Mouse (Mus musculus): ENCODE results near the gene Rprd1b. TPM values are rescaled to one million over a fixed set of nuclear protein-coding genes. Genes with fewer than 3 reads are reported as not detected.

The Rprd1b gene
- polyA plus RNA-seq, 1 experiment, result 17.5 TPM

DNA sequence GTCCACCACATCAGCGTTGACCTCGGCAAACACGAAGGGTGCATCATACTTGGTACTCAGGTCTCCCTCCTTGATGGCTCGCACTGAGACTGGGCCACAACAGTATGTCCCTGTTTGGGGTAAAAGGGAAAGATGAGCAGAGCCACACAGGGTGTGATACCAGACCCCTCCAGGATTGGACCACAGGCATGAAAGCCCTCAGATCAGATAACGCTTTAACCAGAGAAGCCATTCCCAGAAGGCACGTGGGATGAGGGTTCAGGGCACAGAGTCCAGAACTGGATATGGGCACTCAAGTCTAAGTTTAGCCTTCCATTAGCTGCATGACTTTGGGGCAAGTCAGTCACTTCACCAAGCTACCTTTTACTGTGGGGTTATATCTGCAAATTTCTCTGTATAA is 98.9 kb downstream of the Rprd1b start:
- WGBS, result 85% methylated on average over 6 of the region's 6 CpGs
- Histone ChIP-seq H3K27me3 (replicated peaks; ENCODE audit: control insufficient read depth, insufficient read depth, low read length) (no peaks in the 10 kb centered on the region), H3K4me3 (ENCODE audit: insufficient read depth, low read depth, low read length) (no peak overlapping the region), H3K4me1 (ENCODE audit: control insufficient read depth, insufficient read depth, low read length) (peaks cover 40% of the 10 kb centered on the region), H3K27ac (ENCODE audit: insufficient read depth, low read depth, low read length) (no peak overlapping the region), H3K36me3 (ENCODE audit: control insufficient read depth, insufficient read depth, low read length) (no peaks in the 10 kb centered on the region; the same call in 1 of the 2 replicates)
- DNase-seq, result peak; percentile 48
- TF ChIP-seq POLR2A (IDR thresholded peaks at IDR 0.05; ENCODE audit: low read depth, low read length) (no peak), CTCF (conservative IDR thresholded peaks at IDR 0.05; ENCODE audit: insufficient read depth, insufficient read length, low read depth, low read length) (no peak)

DNA sequence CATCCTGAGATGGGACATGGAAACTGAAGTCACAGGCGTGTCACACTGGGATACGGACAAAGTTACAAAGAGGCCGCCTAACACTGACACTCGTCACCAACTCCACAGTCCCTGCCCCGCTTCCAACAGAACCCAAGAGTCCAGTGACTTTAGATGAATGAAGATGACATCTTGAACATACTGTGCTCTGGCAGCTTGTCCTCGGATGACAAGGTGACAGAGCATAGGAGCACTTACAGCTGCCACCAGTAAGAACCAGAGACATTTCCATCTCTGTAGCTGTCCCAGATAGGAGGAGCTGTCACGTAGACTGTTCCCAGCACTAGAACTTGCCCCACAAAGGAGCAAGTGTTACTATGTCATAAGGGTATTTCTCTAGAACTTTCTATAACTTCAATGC is 99.6 kb downstream of the Rprd1b start:
- Histone ChIP-seq H3K4me3 (ENCODE audit: insufficient read depth, low read depth, low read length) (no peak overlapping the region), H3K27me3 (replicated peaks; ENCODE audit: control insufficient read depth, insufficient read depth, low read length) (no peaks in the 10 kb centered on the region), H3K4me1 (ENCODE audit: control insufficient read depth, insufficient read depth, low read length) (peaks cover 34% of the 10 kb centered on the region), H3K36me3 (ENCODE audit: control insufficient read depth, insufficient read depth, low read length) (no peaks in the 10 kb centered on the region; the same call in 1 of the 2 replicates), H3K27ac (ENCODE audit: insufficient read depth, low read depth, low read length) (no peak overlapping the region)
- TF ChIP-seq CTCF (conservative IDR thresholded peaks at IDR 0.05; ENCODE audit: insufficient read depth, insufficient read length, low read depth, low read length) (no peak), POLR2A (IDR thresholded peaks at IDR 0.05; ENCODE audit: low read depth, low read length) (no peak)
- DNase-seq, result no peak
- 88% methylated on average over 7 of the region's 7 CpGs for WGBS

DNA sequence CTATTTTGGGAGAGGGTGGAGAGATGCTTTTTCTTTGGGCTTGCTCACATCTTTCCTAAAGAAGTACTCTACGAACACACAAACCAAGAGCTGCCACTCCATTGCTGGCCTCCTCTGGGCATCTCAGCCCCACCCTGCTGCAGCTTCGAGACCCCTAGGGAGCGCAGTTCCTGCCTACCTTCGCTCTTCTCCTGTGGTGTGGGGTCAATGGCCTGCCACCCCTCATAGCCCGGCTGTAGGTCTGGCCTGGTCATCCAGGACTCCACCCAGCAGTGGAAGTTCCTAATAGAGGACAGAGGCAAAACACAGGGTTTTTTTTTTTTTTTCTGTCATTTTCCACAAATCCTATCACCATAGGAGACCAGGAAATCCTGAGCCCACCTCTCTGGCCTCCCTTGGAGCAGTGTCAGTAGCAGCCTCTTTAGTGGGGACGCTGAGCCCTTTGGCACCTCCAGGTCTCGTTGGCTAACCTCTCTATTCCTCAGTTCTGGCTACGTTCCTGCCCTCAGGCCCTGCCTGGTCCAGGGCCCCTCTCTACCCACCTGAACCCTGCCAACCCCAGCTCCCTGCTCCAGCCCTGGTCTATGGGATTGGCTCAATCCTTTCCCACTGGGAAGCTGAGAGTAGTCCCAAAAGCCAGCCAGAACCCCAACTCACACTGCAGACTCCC is 100.3 kb downstream of the Rprd1b start:
- peak overlapping the region; percentile 13 for H3K27ac ChIP-seq (ENCODE audit: insufficient read depth, low read depth, low read length)
- H3K4me3 ChIP-seq (ENCODE audit: insufficient read depth, low read depth, low read length), result no peak overlapping the region
- H3K27me3 ChIP-seq (replicated peaks; ENCODE audit: control insufficient read depth, insufficient read depth, low read length), result no peaks in the 10 kb centered on the region
- H3K4me1 ChIP-seq (ENCODE audit: control insufficient read depth, insufficient read depth, low read length), result peaks cover 29% of the 10 kb centered on the region
- DNase-seq, result peak; percentile 42
- no peaks in the 10 kb centered on the region; the same call in 1 of the 2 replicates for H3K36me3 ChIP-seq (ENCODE audit: control insufficient read depth, insufficient read depth, low read length)
- TF ChIP-seq POLR2A (IDR thresholded peaks at IDR 0.05; ENCODE audit: low read depth, low read length), result no peak
- WGBS, result 67% methylated on average over 8 of the region's 8 CpGs

DNA sequence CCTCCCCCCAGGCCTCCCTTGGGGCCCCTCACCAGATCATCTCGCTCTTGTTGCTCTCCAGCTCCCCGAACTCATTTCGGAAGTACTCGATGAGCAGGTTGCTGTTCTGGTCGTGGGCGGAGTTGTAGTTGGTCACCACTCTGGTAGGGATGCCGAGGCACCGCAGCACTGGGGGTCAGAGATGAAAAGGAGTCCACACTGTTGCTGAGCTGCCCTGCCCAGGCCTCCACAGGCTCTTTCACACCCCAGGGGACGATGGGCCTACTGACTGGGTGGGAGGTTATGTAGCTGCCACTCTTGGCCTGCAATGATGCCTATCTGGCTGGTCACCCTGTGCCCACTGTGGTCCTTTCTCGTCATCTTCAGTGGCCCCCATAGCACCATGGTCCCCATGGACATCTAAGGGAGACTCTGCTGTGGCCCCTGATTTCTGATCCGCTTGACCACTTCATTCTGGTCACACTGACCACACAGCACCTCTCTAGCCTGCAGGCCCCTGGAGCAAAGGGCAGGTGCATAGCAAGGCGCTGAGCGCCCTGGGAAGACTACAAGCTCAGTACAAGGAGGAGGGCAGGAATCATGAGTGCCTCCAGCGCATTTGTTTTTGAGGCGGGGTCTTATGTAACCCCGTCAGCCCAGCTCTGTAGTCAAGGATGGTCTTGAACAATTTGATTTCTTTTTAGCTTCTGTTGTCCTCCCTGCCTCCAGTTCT is 101.2 kb downstream of the Rprd1b start:
- peak overlapping the region; percentile 73 for H3K27ac ChIP-seq (ENCODE audit: insufficient read depth, low read depth, low read length)
- TF ChIP-seq CTCF (conservative IDR thresholded peaks at IDR 0.05; ENCODE audit: insufficient read depth, insufficient read length, low read depth, low read length), result no peak
- no peak for TF ChIP-seq POLR2A (IDR thresholded peaks at IDR 0.05; ENCODE audit: low read depth, low read length)

DNA sequence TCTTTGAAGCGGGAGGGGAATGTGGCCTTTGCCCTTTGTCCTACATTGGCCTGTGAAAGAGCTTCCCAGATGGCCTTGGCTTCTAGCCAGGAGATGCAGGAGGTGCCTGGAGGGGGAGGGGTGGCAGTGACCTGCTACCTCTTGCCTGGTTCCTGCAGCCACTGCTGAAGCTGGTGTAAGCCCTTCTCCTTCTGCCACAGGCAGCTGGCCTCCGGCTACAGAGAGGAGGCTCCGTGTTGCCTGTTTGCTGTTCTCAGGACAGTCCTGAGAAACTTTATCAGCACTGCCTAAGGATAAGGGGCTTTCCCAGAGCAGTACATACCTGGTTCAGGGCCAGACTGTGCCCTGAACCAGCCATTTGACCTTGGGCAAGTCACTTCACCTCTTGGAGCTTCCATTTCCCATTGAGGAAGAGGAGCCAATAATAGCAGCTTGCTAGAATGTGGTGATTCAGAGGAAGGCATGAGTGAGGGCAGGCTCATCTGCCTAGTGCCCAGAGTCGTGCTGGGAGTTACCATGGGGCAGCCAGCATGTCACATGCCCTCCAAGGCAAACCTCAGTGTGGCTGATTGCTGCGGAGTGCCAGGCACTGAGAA is 102.2 kb downstream of the Rprd1b start:
- TF ChIP-seq POLR2A (IDR thresholded peaks at IDR 0.05; ENCODE audit: low read depth, low read length) (no peak), CTCF (conservative IDR thresholded peaks at IDR 0.05; ENCODE audit: insufficient read depth, insufficient read length, low read depth, low read length) (no peak)
- WGBS, result 27% methylated on average over 5 of the region's 5 CpGs
- no peaks in the 10 kb centered on the region; the same call in 1 of the 2 replicates for H3K36me3 ChIP-seq (ENCODE audit: control insufficient read depth, insufficient read depth, low read length)
- H3K4me3 ChIP-seq (ENCODE audit: insufficient read depth, low read depth, low read length), result no peak overlapping the region
- no peaks in the 10 kb centered on the region for H3K27me3 ChIP-seq (replicated peaks; ENCODE audit: control insufficient read depth, insufficient read depth, low read length)
- H3K4me1 ChIP-seq (ENCODE audit: control insufficient read depth, insufficient read depth, low read length), result peaks cover 25% of the 10 kb centered on the region
- DNase-seq, result peak; percentile 98
- peak overlapping the region; percentile 77 for H3K27ac ChIP-seq (ENCODE audit: insufficient read depth, low read depth, low read length)

More for the DNA sequence above, 101.2 kb downstream of the Rprd1b start:
- peak; percentile 74 for DNase-seq
- Histone ChIP-seq H3K36me3 (ENCODE audit: control insufficient read depth, insufficient read depth, low read length) (no peaks in the 10 kb centered on the region; the same call in 1 of the 2 replicates), H3K4me3 (ENCODE audit: insufficient read depth, low read depth, low read length) (no peak overlapping the region), H3K4me1 (ENCODE audit: control insufficient read depth, insufficient read depth, low read length) (peaks cover 25% of the 10 kb centered on the region), H3K27me3 (replicated peaks; ENCODE audit: control insufficient read depth, insufficient read depth, low read length) (no peaks in the 10 kb centered on the region)
- 72% methylated on average over 16 of the region's 16 CpGs for WGBS

DNA sequence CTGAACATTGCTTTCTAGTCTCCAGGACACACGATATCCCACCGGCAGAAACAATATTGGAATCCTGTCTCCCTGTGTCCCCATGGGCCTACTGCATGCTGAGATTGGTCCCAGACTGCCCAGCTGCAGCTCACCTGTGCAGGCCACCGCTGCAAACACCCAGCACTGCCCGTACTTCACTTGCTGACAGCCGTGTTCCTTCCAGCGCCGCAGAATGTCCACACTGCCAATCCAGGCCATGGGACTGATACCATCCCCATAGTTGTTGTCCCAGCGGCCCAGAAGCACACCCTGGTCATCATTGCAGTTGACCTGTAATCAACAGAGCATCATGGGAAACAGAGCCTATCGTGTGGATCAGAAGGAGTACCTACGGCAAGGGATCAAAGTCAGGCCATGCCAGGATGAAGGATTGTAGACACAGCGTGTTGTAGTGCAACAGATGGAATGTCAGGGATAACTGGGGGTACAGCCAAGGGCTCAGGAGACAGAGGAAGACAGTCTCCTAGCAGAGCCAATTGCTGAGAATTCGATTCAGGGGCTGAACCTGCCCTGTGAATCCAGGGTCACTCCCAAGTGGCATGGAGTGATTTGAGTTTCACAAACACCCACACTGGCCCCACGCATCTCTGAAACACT is 103.0 kb downstream of the Rprd1b start:
- Histone ChIP-seq H3K4me3 (ENCODE audit: insufficient read depth, low read depth, low read length) (no peak overlapping the region), H3K27ac (ENCODE audit: insufficient read depth, low read depth, low read length) (peak overlapping the region; percentile 77), H3K4me1 (ENCODE audit: control insufficient read depth, insufficient read depth, low read length) (peaks cover 25% of the 10 kb centered on the region), H3K36me3 (ENCODE audit: control insufficient read depth, insufficient read depth, low read length) (no peaks in the 10 kb centered on the region), H3K27me3 (replicated peaks; ENCODE audit: control insufficient read depth, insufficient read depth, low read length) (no peaks in the 10 kb centered on the region)
- TF ChIP-seq POLR2A (IDR thresholded peaks at IDR 0.05; ENCODE audit: low read depth, low read length) (no peak), CTCF (conservative IDR thresholded peaks at IDR 0.05; ENCODE audit: insufficient read depth, insufficient read length, low read depth, low read length) (no peak)
- 86% methylated on average over 13 of the region's 13 CpGs for WGBS
- no peak for DNase-seq

Measured in kidney, adult 2 months (tissue).